Mouse (Mus musculus) heart, embryonic 16.5 days (tissue): ENCODE data around the gene Csf1. TPM values are rescaled to one million over a fixed set of nuclear protein-coding genes. Genes with fewer than 3 reads are reported as not detected.

Source experiments
- ATAC-seq: fragments of 200-750 bp; cut with Nextera tagmentation; replicated peaks from 2 replicates; pipeline ENCODE4 v1.8.0; 2017; ENCODE audit warnings: moderate number of reproducible peaks; ENCODE audit not compliant: insufficient read depth, low FRiP score; ENCODE audit errors: extremely low read depth
- H3K27ac ChIP-seq: fragments of 300-500 bp; sonication (generic); 2 replicates; pipeline ENCODE4 v1.5.1; 2014; ENCODE audit warnings: mild to moderate bottlenecking, low read length, control low read depth, moderate library complexity
- H3K27me3 ChIP-seq: fragments of 300-500 bp; sonication (generic); 2 replicates; pipeline ENCODE4 v1.6.1; 2014; ENCODE audit warnings: low read length, mixed read lengths; ENCODE audit not compliant: control insufficient read depth, insufficient read depth
- H3K36me3 ChIP-seq: fragments of 300-500 bp; sonication (generic); 2 replicates; pipeline ENCODE4 v1.6.1; 2014; ENCODE audit not compliant: control insufficient read depth, insufficient read depth
- H3K4me1 ChIP-seq: fragments of 300-500 bp; sonication (generic); 2 replicates; pipeline ENCODE4 v1.6.1; 2014; ENCODE audit warnings: low read length, mixed read lengths; ENCODE audit not compliant: control insufficient read depth, insufficient read depth
- H3K4me2 ChIP-seq: fragments of 300-500 bp; sonication (generic); 2 replicates; pipeline ENCODE4 v1.6.1; 2014; ENCODE audit warnings: low read depth, mild to moderate bottlenecking, control low read depth, low read length
- H3K4me3 ChIP-seq: fragments of 300-500 bp; sonication (generic); 2 replicates; pipeline ENCODE4 v1.5.1; 2014; ENCODE audit warnings: mild to moderate bottlenecking, control low read depth, low read length
- H3K9ac ChIP-seq: fragments of 300-500 bp; sonication (generic); 2 replicates; pipeline ENCODE4 v1.6.1; 2014; ENCODE audit warnings: low read length, control low read depth
- H3K9me3 ChIP-seq: fragments of 300-500 bp; sonication (generic); replicated peaks from 2 replicates; pipeline ENCODE4 v1.6.1; 2016; ENCODE audit warnings: low read length; ENCODE audit not compliant: control insufficient read depth
- WGBS: fragments of 180-500 bp; shearing (Covaris S2); extraction: QIAGEN DNeasy Blood & Tissue Kit; methylation state at CpG from one replicate; pipeline ENCODE4 v1.1.7; 2014; 5-methylcytosine and 5-hydroxymethylcytosine counted together
- polyA plus RNA-seq: library from polyadenylated mRNA; unstranded; fragments of >200 nt; fragmentation: Nextera tagmentation; extraction: Ambion mirVana; gene quantifications from 2 replicates; pipeline ENCODE4 v1.2.1, GENCODE M21; 2015

The Csf1 gene
- polyA plus RNA-seq, 1 experiment from 2014 or later = 10.2 TPM

GRCm38 (mm10) chr3:107746026-107746425 lies 14.2 kb downstream of the Csf1 start:
- Histone ChIP-seq H3K9me3 (no peaks in the 10 kb centered on the region), H3K36me3 (peaks cover 15% of the 10 kb centered on the region), H3K9ac (no peak overlapping the region), H3K27me3 (no peaks in the 10 kb centered on the region), H3K4me2 (no peak overlapping the region), H3K27ac (no peak overlapping the region), H3K4me1 (peaks cover 23% of the 10 kb centered on the region), H3K4me3 (no peak overlapping the region)
- ATAC-seq = no peak
- 85% methylated on average over 3 of the region's 3 CpGs for WGBS

- no peak overlapping the region for H3K27ac ChIP-seq
Measured at GRCm38 (mm10) chr3:107743650-107744049, 16.6 kb downstream of the Csf1 start.

GRCm38 (mm10) chr3:107743107-107743506 lies 17.2 kb downstream of the Csf1 start:
- Histone ChIP-seq H3K4me3 (no peak overlapping the region), H3K27ac (no peak overlapping the region)
- 23% methylated on average over 3 of the region's 3 CpGs for WGBS

More at GRCm38 (mm10) chr3:107743650-107744049, 16.6 kb downstream of the Csf1 start:
- Histone ChIP-seq H3K4me3 (no peak overlapping the region), H3K9me3 (no peaks in the 10 kb centered on the region), H3K4me2 (no peak overlapping the region), H3K4me1 (peaks cover 40% of the 10 kb centered on the region), H3K9ac (no peak overlapping the region), H3K27me3 (no peaks in the 10 kb centered on the region), H3K36me3 (peaks cover 10% of the 10 kb centered on the region)
- ATAC-seq = no peak
- 77% methylated on average over 1 of the region's 1 CpGs for WGBS

GRCm38 (mm10) chr3:107742071-107742710 lies 18.1 kb downstream of the Csf1 start:
- whole genome bisulfite sequencing = 78% methylated on average over 10 of the region's 10 CpGs
- no peak for ATAC-seq
- H3K4me1 ChIP-seq = peaks cover 40% of the 10 kb centered on the region
- H3K9me3 ChIP-seq = no peaks in the 10 kb centered on the region
- H3K27ac ChIP-seq = no peak overlapping the region; the same call in 1 of the 2 replicates
- no peaks in the 10 kb centered on the region for H3K27me3 ChIP-seq
- H3K4me2 ChIP-seq = no peak overlapping the region
- peaks cover 5% of the 10 kb centered on the region; the same call in 1 of the 2 replicates for H3K36me3 ChIP-seq
- H3K9ac ChIP-seq = no peak overlapping the region
- H3K4me3 ChIP-seq = no peak overlapping the region

More at GRCm38 (mm10) chr3:107743107-107743506, 17.2 kb downstream of the Csf1 start:
- no peaks in the 10 kb centered on the region for H3K9me3 ChIP-seq
- H3K36me3 ChIP-seq = peaks cover 7% of the 10 kb centered on the region
- no peak overlapping the region for H3K9ac ChIP-seq
- H3K4me2 ChIP-seq = no peak overlapping the region
- H3K27me3 ChIP-seq = no peaks in the 10 kb centered on the region
- no peak for ATAC-seq
- peaks cover 40% of the 10 kb centered on the region for H3K4me1 ChIP-seq

GRCm38 (mm10) chr3:107741387-107741786 lies 18.9 kb downstream of the Csf1 start:
- no peaks in the 10 kb centered on the region for H3K27me3 ChIP-seq
- no peak for ATAC-seq
- H3K4me2 ChIP-seq = no peak overlapping the region
- no peak overlapping the region for H3K4me3 ChIP-seq
- H3K9me3 ChIP-seq = no peaks in the 10 kb centered on the region
- peaks cover 5% of the 10 kb centered on the region; the same call in 1 of the 2 replicates for H3K36me3 ChIP-seq
- no peak overlapping the region for H3K9ac ChIP-seq
- peak overlapping the region; percentile 43 for H3K27ac ChIP-seq
- H3K4me1 ChIP-seq = peaks cover 40% of the 10 kb centered on the region

DNA sequence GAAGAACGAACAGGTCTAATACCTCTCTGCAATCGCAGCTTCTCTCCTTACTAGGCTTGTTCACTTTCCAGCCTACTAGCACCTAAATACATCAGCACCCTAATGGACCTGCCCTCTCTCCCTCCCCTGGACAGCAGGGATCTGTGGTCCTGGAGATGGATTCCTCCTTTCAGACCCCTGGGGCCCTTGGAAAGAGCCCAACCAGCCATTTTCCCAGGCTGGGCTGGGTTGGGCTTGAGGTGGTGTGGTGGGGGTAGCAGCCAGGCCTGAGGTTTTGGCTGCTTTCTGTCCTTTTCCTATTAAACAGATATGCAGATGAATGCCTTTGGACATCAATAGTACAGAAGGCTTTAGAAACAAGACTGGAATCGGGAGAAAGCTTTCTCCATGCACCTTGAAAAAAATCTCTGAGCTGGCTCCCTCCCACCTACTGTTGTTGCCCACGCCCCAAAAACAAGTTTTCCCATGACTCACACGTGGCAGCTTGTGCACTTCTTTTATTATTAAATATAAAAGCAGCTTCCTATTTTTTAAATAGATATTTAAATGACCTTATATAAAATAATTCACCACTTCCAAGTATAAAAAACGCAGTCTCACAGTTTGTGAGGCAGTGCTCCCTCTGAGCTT lies 19.6 kb downstream of the Csf1 start:
- Histone ChIP-seq H3K9ac (peak overlapping the region; percentile 13; the same call in 1 of the 2 replicates), H3K4me2 (0 out of 2 replicates have a peak overlapping the region, but pooled peaks have one; percentile 9)
- WGBS = 11% methylated on average over 6 of the region's 6 CpGs

GRCm38 (mm10) chr3:107739966-107740365 lies 20.3 kb downstream of the Csf1 start:
- WGBS = 81% methylated on average over 2 of the region's 2 CpGs
- no peak overlapping the region for H3K4me3 ChIP-seq
- peak overlapping the region; percentile 59 for H3K27ac ChIP-seq
- H3K4me2 ChIP-seq = no peak overlapping the region
- no peak for ATAC-seq
- H3K9ac ChIP-seq = no peak overlapping the region
- H3K36me3 ChIP-seq = peaks cover 2% of the 10 kb centered on the region; the same call in 1 of the 2 replicates
- no peaks in the 10 kb centered on the region for H3K9me3 ChIP-seq
- no peaks in the 10 kb centered on the region for H3K27me3 ChIP-seq
- peaks cover 40% of the 10 kb centered on the region for H3K4me1 ChIP-seq

More for the DNA sequence above, 19.6 kb downstream of the Csf1 start:
- Histone ChIP-seq H3K4me1 (peaks cover 40% of the 10 kb centered on the region), H3K4me3 (no peak overlapping the region), H3K9me3 (no peaks in the 10 kb centered on the region), H3K27me3 (no peaks in the 10 kb centered on the region), H3K36me3 (peaks cover 5% of the 10 kb centered on the region; the same call in 1 of the 2 replicates), H3K27ac (peak overlapping the region; percentile 59)
- ATAC-seq = peak; percentile 89

- 71% methylated on average over 3 of the region's 3 CpGs for WGBS
- peaks cover 2% of the 10 kb centered on the region; the same call in 1 of the 2 replicates for H3K36me3 ChIP-seq
- ATAC-seq = no peak
- H3K9ac ChIP-seq = no peak overlapping the region
- no peak overlapping the region for H3K4me3 ChIP-seq
- H3K27me3 ChIP-seq = no peaks in the 10 kb centered on the region
- H3K9me3 ChIP-seq = no peaks in the 10 kb centered on the region
- H3K4me2 ChIP-seq = no peak overlapping the region
- peak overlapping the region; percentile 59; the same call in 1 of the 2 replicates for H3K27ac ChIP-seq
- H3K4me1 ChIP-seq = peaks cover 40% of the 10 kb centered on the region
Measured at GRCm38 (mm10) chr3:107739456-107739855, 20.8 kb downstream of the Csf1 start.

DNA sequence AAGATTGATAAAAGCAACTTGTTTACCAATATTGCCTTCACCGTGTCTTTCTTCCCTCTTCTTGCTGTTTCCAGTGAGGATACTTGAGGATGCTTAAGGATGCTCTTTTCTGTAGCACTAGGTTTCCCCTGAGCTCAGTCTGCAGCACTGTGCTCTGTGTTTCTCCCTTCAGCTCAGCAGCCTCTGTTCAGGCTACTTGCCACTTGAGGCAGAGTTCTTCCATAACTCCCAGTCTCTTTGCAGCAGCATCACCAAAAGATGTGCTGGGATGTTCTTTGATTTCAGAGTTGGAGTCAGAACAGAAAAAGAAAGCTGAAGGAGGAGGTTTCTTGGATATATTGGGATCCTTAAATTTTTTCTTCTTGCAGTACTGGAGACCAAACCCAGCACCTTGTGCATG lies 21.6 kb downstream of the Csf1 start:
- H3K27ac ChIP-seq = no peak overlapping the region
- H3K9ac ChIP-seq = no peak overlapping the region
- no peak overlapping the region for H3K4me3 ChIP-seq
- H3K36me3 ChIP-seq = peaks cover 2% of the 10 kb centered on the region; the same call in 1 of the 2 replicates
- no peak for ATAC-seq
- no peak overlapping the region for H3K4me2 ChIP-seq
- H3K9me3 ChIP-seq = no peaks in the 10 kb centered on the region
- H3K4me1 ChIP-seq = peaks cover 40% of the 10 kb centered on the region
- WGBS = 88% methylated on average over 1 of the region's 1 CpGs
- no peaks in the 10 kb centered on the region for H3K27me3 ChIP-seq
